Mouse (Mus musculus) WW6 (cell line): ENCODE measurements around the gene Trpm8.

ENCODE experiments used
- DNase-seq: peaks from one replicate; pipeline ENCODE4 v3.0.0-alpha.2; 2013; ENCODE audit warnings: low read depth, low spot score

Trpm8 gene

DNA sequence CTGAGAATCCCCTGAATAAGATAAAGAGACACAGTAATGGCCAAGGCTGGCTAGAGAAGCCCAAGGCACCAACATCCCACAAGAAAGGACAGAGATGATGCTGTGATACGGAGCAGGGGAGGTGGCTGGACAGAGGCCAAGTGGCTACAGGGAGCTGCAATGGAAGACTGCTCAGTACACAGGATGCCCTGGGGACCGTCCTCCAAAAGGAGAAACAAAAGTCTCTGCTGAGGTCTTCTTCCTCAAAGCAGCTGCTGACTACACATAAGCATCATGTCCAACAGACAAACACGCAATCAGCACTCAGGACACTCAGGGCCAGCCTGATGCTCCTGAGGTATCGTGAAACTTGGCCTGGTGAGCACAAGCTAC lies 12.6 kb upstream of the Trpm8 start:
- no peak for DNase-seq

- DNase-seq = no peak
Observed at GRCm38 (mm10) chr1:88266123-88266522, 11.3 kb upstream of the Trpm8 start.

DNA sequence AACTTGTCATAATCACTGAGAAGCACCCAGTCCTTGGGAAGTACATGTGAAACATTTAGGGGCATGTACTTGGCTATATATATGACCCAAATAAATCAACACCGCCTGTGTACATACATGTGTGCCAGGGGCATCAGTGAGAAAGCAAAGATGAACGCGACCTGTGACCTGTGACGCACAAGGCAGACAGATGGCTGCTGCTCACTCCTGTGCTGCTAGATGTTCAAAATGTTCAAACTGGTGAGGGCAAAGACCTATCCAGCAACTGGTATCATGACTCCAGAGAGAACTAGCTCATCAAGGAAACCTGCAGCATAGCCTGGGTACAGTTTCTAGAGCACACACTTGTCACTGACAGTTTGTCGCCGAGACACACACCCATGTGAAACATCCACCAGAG lies 10.0 kb upstream of the Trpm8 start:
- DNase-seq = no peak

- DNase-seq = no peak
Observed at GRCm38 (mm10) chr1:88268070-88268469, 9.4 kb upstream of the Trpm8 start.

- no peak for DNase-seq
Observed at GRCm38 (mm10) chr1:88269539-88270309, 7.7 kb upstream of the Trpm8 start.

- DNase-seq = no peak
Observed at GRCm38 (mm10) chr1:88272851-88273250, 4.6 kb upstream of the Trpm8 start.

DNA sequence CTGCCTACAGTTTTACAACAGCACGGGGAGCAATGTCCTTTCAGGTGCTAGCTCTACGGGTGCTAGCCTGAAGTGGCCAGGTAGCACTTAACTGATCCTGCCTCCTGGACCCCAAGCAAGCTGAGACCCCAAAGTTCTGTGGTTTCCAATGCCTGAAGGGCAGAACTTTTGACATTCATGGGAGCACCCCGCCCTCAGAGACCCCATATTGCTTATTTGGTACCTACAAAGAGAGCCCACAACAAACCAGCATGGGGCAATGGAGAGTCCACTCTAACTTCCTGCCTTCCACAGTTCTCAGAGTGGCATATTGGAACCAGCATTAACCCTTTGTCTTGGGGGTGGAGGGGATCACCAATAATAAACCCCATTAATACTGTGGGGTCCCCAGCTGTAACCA lies 4.1 kb upstream of the Trpm8 start:
- no peak for DNase-seq

- DNase-seq = no peak
Observed at GRCm38 (mm10) chr1:88273832-88274231, 3.6 kb upstream of the Trpm8 start.

- DNase-seq = no peak
Observed at GRCm38 (mm10) chr1:88274371-88275077, 2.9 kb upstream of the Trpm8 start.

DNA sequence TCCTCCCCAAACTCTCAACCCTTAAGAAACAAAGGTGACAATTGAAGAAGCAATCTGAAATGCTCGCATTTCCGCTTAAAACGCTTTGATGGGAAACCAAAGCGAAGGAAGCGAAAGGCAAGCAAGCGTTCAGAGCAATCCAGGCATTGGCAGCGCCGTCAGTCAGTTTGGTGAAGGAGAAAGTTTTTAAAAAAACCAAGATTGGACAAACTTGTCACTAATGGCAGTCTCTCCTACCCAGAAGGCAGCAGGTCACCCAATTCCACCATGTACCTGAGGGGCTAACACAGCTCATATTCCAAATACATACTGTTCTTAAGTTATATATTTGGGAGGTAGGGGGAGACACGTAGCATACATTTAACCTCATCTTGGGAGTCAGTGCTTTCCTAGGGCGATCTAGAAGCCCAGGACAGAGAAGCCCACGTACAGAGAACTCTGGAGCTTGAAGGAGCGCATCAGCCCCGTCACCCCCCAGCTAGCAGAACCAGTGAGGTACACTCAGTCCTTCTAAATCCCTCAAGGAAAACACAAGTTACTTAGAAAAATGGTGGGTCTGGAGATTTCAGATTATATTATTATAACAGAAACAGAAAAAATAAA lies 2.3 kb upstream of the Trpm8 start:
- no peak for DNase-seq

DNA sequence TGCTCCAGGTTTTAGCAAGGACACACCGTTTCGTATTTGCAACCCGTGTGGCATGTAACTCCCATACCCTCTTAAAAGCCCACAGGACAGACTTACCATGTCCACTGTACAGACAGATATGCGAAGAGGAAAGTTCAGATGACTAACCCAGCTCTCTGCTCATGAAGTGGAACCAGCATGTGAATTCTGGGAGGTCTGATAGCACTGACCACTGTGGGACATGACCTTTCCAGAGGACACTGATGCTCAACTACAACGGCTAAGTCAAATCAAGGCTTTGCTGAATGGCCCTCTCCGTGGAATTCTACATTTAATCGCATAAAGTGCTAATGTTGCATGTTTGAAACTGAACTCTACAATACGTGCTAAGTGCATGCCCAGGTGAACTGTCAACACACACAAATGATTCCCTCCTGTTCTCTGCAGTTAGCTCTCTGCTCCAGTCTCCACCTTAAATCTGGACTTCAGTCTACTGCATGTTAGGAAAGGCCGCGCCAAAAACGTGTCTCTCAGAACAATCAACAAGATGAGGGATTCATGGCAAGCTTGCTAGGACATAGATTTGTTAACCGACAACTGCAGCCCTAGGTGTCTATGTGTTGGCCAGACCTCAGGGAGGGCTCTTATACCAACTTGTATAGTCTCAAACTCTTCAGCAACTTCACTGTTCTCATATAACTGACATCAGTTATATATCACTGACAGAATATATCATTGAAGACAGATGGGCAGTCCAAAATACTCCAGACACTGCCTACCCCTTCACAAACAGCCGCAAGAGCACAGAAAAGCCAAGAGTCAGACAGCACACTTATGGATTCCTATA lies 1.6 kb upstream of the Trpm8 start:
- no peak for DNase-seq

DNA sequence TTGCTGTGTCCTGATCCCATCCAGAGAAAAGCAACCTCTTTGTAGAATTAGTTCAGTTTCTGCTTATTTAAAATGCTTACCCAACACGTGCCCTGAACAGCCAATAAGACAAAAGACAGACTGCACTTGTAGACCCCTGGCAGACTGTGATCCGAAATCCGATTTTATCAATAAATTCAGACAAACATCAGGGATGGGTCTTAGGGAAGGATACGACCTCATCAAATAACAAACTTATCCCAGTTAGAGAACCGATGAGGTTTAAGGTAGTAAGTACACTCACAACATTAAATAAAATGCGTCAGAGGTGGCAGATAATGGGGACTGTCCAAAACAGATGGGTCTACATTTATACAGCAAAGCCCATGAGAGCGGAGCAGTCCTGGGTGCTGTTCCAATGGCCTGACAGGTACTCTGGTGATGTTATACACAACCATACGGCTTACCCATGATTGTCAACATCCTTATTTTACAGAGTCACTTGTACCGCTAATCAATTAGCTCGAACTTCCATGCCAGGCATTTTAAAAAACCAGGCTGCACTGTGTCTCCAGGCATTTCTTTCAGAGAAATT lies 850 bp upstream of the Trpm8 start:
- no peak for DNase-seq

DNA sequence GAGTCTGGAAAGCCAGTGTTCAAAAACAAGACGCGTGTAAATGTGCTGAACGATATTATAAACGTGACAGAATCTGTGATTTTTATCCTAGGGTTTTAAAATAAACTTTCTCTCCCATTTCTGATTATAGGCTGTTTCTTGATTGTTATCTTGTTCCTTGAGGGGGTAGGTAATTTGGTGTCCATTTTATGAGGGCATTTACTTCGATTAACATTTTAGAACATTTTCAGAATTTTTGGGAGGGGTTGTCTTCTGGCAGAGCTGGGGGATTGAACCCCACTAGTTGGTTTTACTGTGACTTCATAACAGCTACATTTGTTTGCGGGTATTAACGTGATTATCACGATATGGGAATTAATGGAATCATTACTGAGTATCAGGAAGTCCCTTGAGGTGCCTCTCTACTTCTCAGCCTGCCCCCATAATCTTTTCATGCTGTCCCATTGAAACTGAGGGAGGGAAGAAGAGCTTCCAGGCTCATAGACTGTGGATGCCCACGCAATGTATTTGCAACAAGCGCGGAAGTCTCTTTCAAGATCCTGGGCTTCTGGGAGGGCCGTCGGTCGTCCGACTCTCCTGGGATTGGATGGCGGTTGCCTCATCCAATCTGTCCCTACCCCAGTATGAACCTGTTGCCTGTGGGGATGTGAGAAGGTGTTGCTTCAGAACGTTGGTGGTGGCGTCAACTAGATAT lies 504 bp downstream of the Trpm8 start:
- DNase-seq = no peak

- DNase-seq = no peak
Observed at GRCm38 (mm10) chr1:88279111-88280005, 1.9 kb downstream of the Trpm8 start.

DNA sequence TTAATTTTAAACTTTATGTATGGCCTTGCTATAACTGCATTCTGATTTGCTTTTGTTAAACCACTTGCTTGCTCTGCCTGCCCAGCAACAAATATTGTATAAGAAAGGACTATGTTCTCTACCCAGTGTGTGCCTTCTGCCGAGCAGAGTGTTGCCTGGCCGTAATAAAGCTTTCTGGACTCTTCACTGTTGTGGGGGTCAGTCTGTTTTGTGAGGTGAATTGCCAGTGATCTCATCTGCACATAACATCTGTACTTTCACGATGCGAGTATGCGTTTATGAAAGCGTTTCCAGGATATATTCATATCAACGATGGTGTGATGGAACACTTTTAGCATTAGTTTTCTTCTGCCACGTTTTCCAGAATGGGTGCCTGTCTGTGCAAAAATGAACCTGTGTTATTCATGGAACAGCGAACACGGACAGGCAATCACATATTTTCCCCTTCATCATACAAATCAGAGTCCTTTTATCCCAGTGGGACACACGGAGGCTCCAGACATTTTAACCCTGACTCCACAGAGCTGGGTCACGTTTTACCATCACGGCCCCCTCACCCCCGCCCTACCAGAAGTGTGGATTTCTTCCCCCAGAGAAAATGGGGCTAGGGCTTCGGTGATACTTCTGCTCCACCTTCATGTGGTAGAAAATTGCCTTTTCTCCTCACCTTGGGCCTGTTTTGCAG lies 2.7 kb downstream of the Trpm8 start:
- no peak for DNase-seq

GRCm38 (mm10) chr1:88282301-88282700 lies 4.8 kb downstream of the Trpm8 start:
- DNase-seq = no peak

DNA sequence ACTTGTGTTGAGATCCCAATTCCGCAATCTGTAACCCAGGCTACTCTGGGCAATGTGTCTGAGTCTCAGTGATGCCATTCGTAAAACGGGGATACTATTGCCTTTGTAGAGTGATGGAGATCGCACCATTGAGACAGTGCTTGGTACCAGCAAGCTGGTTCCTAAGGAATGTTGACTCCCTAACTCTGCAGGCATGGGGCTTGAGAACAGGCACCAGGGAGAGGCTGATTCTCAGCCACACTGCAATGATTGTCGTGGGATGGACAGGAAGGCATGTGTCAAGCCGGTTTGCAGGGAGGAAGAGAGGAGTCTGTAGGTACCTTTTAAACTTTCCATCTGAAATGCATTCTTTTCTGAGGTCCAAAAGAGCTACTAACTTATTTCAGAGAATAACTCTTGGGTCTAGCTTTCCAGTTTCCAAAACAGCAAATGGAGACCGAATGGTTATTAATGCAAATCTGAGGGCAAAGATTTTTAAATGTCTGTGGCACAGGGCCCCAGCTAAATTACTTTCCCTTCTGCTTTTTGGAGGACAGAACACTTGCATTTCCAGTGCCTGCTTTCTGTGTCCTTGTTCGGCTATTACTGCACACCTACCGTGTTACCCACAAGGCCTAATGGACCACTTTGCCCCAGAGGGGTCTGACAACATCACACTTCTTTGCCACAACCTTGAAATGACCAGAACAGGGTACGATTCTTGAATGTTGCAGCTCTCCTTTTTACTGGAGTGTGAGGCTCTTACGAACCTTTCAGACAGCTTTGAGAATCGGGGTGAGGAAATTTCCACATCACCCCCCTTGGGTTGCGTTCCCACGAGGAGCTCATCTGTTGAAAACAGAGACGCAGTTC lies 6.1 kb downstream of the Trpm8 start:
- no peak for DNase-seq

- DNase-seq = no peak
Observed at GRCm38 (mm10) chr1:88284228-88284945, 6.9 kb downstream of the Trpm8 start.
